Mouse (Mus musculus) MEL-GATA-1-ER (cell line): ENCODE results near the gene Acp5.
A peak's percentile ranks its signal among the peaks of the same experiment; 100 is the strongest.

Experiments
- DNase-seq: peaks from one replicate; pipeline ENCODE4 v3.0.0-alpha.2; 2012; ENCODE audit warnings: low read depth; ENCODE audit errors: extremely low read depth

Acp5 gene

DNA sequence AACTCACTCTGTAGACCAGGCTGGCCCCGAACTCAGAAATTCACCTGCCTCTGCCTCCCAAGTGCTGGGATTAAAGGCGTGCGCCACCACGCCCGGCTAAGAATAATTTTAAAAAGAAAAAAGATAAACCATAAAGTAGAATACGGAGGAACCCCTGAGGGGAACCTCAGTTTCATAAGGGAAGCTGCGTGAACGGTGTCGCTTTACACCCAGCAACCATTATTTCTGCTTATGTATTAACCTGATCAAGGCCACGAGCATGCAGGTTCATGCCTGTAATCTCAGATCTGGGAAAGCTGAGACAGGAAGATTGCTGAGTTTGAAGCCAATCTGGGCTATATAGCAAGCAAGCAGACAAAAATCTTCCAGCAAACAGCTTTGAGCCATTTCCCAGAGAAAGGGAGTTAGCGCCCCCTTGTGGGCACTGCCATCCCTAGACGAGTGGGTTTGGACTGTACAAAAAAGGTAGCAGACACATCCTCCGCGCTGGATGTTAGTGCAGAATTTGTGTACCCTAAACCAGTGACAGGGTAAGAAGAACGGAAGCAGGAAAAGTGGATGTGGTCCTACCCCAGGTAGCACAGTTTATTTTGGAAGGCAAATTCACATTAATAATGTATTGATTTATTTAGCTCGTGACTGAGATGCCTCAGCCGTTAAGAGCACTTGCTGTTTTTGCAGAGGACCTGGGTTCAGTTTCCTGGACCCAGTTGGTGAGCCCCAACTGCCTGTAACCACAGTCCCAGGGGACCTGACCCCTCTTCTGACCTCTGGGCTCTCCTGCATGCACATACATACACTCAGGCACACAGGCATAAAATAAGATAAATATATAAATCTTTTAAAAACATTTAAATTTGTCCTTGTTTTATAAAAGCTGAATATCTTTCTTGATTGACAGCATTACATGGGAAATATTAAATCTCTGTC lies 7.9 kb upstream of the Acp5 start:
- peak; percentile 77 for DNase-seq

DNA sequence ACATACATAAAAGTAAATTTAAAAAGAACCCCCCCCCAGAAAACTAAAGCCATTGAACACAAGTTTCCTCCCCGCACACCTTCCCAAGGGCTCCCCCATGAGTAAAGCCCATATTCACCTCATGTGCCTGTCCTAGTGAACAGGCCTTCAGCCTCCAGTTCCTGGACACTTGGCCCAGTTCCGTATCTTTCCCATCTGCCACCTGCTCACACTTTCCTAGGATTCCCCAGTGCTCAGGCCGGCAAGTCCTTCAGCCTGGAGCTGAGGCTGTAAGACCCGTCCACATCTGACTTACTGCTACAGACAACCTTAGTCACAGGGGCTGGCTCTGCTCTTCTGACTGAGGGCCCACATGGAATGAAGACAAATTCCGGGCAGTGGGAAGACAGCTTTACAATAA lies 4.2 kb upstream of the Acp5 start:
- no peak for DNase-seq

DNA sequence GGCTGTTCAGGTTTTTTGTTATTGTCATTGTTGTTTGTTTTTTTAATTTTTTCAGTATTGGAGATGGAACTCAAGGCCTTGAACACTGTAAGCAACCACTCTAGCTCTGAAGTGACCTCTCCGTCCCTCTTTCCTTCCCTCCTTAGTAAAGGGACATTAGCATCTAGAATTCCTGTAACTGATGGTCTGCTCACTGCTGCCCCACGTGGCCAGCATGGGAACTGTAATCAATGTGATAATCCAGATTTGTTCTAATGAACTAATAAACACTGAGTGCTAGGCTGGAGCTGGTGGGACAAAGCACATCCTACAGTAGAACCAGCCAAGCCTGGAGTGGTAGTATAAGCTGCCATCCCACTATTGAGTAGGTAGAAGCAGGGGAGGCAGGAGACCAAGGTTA lies 3.0 kb upstream of the Acp5 start:
- no peak for DNase-seq

DNA sequence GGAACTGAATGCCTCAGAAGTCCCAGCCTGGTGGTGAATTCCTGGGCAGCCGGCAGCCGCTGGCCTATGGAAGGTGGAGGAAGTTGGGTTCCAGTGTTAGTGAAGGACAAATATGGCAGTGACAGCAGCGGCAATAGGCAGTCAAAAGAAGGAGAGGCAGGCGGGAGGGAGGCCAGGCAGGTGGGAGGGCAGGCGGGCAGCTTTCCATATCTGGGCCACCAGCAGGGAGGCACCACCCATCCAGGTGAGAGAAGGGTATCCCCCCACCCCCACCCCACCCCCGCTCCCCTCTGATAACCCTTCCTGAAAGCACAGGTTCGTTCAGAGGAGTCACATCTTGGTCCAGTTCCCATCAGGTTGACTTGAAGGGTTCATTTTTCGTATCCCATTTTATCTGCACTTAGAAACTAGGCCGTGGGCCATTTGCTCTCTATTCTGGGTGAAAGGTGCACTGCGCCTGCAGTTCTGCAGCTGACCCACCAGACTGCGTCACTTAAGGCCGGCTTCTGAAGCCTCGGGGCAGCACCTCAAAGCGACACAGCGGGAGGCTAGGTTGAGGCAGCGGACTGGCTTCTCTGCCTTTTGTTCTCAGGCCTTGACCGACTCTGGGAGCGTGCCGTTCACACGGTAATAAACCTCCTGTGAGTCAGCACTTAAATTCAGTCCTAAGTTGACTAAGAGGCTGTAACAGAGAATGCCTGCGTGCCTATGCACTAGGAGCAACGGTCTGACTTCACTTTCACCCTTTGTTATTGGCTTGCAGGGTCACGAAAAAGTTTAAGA lies 1.4 kb upstream of the Acp5 start:
- no peak for DNase-seq

DNA sequence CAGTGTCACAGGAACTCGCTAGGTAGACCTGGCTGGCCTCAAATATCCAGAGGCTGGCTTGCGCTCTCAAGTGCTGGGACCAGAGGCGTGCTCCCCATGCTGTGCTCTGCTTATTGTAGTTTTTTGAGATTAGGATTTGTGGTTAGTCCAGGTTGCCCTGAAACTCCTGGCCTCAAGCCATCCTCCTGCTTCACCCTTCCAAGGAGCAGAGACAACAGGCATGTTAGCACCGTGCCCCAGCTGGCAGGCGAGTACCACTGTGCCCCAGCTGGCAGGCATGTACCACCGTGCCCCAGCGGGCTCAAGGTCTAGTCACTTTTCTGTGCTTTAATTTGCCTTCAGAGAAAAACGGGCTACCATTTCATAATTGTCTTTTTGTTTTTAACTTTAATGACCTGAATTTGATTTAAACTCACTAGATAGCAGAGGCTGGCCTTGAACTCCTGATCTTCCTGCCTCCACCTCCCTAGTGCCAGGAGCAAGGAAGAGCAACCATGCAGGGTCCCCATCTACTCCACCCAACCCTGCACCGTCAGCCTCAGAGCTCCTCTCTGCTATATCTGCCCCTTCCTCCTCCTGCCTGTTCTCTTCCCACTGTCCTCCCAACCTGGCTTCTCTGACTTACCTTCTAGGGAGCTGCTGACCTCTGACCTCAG lies 395 bp downstream of the Acp5 start:
- no peak for DNase-seq

DNA sequence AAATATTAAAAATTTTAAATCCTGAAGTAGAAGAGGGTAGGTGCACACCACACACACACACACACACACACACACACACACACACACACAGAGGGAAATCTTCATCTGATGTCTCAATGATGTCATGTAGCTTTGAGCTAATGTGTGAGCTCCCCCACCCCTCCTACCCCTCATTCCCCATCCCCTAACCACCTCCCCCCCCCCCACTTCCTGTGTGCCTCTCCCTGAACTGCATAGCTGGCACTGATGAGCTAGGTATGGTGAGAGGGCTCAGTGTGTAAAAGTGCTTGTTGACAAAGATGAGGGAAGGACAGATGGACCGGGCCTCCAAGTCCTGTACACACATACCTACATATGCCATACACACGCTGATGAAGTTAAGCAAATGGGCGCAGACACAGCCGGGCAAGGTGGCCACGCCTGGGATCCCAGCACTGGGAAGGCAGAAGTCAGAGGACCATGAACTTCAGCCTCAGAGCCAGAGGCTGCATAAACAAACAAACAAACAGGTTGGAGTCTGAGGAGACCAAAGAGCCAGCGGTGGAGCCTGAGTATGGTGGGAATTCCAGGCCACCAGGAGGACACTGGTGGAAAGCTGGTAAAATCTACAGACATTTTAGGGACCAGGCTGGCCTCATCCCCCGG lies 1.1 kb downstream of the Acp5 start:
- no peak for DNase-seq

DNA sequence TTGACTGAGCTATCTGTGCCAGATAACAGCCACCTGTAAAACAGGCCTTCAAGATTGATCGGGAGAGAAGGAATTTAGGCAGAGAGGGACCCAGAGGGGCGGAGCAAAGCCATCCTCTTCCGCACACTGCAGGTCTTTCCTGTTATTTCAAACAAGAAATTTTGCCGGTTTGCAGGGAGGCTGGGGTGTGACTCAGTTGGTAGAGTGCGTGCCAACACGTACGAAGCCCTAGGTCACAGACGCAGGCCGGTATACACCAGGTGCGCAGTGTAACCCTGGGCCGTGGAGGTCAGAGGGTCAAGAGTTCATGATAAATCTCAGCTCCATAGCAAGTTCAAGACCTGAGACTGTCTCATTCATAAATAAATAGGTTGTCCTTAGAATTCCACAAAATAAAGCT lies 3.3 kb downstream of the Acp5 start:
- DNase-seq = no peak

DNA sequence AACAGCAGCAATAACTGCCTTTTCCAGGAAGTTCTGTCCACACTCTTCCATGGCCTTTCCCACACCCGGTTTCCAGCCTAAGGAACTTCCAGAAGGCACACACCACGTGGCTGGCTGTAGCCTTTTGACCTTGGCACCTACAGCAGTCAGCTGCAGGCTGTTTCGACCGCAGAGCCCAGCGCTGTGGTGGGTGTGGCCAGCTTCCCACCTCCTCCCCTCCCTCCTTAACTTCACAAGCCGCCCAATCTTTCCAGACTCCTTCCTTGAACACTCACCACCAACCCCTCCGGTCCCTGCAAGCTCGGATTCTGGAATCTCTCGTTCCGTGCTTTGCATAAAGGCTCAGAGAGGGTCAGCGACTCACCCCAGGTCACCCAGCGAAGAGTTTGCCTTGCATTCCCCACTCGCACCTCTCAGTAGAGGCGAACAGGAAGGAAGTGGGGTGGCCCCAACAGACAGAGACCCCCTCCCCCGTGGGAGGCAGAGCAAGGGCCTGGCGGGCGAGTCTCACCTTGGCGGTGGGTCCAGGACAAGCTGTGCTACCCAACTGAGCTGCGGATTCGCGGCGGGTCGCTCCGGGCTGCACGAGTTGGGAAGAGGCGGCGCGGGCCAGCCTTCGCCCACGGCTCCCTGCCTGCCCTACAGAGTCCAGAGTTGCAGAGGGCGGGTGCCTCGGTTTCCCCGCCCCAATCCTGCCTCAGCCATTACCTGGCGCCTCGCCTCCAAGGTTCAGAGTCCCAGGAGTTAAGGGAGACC lies 4.1 kb downstream of the Acp5 start:
- DNase-seq = no peak

DNA sequence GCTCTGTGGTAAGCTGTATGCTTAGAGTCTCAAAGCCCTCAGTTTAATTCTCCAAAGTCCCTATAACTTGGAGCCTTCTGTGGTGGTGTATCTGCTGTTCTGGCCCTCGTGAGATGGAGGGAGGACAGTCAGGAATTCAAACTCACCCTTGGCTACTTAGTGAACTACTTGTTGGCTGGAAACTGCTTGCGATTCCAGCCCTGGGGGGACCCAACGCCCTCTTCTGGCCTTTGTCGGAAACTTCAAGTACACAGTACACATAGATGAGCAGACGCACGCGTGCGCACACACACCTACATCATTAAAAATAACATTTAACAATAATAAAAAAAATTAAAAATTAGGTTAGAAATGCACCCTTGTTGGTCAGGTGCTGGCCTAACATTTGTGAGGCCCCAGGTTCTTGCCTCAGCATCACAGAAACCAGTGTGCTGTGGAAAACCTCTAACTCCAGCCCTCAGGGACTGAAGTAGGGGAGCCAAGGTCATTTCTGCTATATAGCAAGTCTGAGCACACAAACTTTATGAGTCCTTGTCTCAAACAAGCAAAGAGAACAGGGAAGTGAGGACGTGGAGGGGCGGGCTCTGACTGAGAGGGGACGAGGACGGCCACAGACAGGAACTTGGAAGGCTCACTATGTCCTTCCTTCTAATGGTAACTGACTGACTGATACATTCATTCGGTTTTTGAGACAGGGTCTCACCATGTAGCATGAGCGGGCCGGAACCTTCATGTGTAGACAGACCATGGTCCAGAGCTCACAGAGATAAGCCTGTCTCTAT lies 10.1 kb downstream of the Acp5 start:
- DNase-seq = no peak

DNA sequence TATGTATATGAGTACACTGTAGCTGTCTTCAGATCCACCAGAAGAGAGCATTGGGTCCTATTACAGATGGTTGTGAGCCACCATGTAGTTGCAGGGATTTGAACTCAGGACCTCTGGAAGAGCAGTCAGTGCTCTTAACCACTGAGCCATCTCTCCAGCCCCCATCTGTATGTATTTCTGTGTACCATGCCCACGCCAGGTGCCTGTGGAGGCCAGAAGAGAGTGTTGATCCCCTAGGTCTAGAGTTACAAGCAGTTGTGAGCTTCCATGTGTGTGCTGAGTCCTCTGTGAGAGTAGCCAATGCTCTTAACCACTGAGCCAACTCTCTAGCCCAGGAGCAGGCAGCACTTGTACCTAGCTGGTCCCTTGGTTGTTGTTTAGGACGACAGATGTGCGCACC lies 11.3 kb downstream of the Acp5 start:
- DNase-seq = no peak

DNA sequence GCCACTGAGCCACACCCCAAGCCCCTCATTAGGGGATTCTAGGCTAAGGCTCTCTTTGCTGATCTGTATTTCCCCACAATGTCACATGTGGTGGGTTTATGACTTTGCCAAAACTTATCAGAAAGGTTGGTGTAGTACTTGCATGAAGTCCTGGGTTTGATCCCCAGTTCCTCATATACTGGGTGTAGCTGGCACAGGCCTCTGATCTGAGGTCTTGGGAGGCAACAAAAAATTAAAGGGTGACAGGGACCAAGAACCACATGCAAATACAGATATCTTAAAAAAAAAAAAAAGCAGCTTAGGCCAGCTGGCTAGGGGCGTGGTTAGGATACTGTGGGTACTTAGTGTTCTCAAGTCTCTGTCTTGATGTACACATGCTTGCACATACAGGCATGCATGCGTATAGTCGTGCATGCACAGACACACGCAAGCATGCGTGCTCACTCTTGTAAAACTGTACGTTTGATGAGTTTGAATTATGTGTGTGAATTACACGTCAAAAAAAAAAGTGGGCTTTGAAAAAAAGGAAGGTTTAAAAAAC lies 12.4 kb downstream of the Acp5 start:
- peak; percentile 53 for DNase-seq

DNA sequence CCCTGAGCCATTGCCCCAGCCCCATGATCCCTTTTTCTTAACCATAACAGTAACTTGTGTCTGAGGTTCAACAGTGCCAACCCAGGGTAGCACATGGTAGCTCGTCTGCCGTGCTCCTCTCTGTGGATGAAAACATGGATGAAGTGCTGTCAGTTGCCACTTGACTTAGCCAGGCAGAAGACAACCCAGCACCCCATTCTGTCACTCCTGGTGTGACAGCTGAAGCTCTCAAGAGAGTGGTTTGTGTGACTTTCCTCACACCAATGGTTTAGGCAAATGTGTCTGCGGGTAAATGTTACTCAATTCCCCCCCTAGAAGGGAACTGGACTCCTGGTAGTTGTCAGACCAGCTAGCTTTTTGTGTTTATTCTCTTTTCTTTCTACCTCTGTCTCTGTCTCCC lies 13.5 kb downstream of the Acp5 start:
- DNase-seq = no peak

DNA sequence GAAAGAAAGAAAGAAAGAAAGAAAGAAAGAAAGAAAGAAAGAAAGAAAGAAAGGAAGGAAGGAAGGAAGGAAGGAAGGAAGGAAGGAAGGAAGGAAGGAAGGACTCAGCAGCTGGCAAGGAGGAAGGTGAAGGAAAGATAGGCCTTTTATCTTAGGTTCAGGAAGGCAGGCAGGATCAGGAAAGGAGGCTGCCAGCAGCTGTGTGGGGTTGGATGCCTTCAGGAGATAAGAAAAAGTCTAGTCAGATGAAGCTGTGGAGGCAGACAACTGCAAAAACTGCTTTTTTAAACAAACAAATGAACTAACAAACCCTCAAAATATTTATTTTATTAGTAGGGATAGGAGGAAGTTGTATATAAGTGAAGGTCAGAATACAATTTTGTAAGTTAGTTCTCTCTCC lies 14.0 kb downstream of the Acp5 start:
- DNase-seq = peak; percentile 29

DNA sequence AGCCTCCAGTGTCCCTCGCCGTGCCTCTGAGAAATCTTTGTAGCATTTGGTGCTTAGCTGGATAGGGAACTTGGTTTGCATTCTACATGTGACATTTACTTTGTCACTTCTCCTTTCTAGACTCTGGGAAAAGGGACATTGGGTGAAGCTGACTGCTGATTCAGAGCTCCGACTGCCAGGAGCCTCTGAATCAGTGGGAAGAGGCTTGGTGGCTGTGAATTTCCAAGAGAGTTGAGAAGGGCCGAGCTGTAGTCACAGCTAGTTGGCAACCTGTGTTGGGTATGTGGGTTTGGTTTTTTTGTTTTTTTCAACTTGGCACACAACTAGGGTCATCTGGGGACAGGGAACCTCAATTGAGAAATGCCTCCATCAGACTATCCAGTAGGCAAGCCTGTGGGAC lies 16.0 kb downstream of the Acp5 start:
- no peak for DNase-seq

DNA sequence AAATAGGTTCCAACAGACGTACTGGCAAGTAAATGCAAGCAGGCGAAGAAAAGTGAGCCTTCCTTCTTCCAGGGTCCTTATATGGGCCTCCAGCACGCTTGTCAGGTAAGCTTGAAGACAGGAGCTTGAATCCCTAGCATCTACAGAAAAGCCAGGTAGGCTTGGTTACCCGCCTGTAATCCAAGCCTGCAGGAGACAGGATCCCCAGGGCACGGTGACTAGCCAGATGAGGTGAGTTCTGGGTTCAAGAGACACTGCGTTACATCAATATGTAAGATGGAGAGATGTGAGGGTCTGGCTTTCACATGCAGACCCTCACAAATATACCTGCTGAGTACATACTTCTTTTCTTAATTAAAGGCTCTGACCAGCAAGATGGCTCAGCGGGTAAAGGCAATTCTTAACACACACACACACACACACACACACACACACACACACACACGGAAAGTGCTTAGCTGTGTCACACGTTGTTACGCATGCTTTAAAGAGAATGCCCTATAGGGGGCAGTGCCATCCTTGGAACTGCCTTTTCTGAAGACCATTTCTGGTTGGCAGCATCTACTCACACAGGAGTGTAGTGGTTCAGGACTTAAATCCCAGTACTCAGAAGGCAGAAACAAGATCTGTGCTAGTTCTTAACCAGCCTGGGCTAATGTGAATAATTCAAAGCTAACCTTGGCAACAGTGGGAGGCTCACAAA lies 17.6 kb downstream of the Acp5 start:
- DNase-seq = peak; percentile 86

DNA sequence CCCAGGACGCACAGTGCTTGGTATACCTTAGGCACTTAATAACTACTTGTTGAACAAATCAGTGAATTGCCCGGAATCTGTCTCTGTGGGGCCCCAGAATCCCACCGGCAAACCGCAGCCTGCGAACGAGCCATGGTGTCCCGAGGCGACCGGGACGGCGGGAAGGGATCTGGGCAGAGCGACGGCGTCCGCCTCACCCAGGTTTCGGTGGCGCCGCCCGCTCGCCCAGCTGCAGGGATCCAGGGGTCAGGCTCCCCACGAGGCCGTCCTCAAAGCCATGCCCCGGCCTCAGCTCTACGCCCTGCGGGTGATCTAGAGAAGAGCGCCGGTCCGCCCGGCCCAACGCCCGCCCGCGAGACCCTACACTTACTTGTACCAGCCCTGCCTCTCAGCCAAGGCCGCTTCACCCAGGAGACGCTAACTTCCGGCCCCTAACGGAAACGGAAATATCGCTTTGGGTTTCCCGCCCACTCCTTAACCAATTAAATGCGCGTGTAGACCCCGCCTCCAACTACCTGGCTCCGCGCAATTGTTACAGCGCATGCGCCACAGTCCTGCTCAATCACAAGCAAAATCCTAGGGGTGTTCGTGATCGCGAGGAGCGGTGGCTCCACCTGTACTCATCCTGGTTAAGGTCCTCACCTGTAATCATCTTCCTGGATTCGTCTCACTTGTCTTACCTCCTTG lies 18.6 kb downstream of the Acp5 start, which contains the start of gene Elof1:
Gene Elof1 (minus strand): TSS at position 433 of the 687 bp plus-strand sequence.
- DNase-seq = peak; percentile 98

DNA sequence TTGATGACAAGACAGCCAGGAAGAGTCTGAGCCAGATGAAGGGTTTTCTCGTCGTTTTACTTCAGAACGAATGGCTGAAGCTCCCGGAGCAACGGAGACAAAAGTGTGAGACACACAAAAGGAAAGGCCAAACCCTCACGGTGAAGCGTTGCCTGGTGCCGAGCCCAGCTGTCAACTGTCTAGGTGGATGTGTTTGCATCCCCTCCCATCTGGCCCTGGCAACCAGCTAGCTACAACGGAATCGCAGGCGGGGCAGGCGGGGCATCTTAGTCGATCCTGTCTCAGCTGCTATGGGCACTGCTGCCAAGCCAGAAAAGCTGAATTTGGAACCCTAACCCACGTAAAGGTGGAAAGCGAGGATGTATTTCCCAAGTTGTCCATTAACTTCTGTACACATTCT lies 19.4 kb downstream of the Acp5 start:
- no peak for DNase-seq

DNA sequence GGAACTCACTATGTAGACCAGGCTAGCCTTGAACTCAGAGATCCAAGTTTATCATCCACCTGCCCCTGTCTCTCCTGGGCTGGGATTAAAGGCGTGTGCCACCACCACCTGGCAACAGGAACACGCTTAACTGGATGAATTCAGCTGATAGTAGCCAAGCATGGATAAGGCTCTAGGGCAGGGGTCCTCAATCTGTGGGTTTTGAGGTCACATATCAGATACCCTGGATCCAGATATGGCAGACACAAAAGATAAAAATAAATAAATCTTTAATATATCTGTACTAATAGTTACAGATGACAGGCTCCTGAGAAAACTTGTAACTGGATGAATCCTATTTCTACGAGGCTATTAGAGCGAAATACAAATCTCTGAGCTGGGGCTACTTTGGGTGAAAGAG lies 19.9 kb downstream of the Acp5 start:
- DNase-seq = no peak

DNA sequence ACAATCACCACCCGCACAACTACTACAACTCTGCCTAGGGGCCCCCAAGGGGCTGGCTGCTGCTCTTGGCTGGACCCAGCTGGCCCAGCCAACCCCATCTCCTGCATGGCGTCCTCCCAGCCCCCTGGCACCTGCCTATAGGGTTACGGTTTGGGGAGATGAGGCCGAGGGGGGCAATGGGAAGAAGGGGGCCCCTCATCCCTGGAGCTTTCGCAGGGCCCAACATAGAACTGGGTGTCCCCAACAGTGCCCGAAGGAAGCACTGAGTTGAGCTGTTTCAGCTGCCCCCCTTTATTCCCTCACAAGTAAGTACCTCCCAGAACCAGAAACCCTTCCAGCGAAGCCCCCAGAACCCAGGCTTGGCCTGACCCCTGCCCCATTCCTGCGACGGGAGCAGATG lies 27.3 kb downstream of the Acp5 start:
- DNase-seq = no peak
